Mouse (Mus musculus) olfactory bulb, adult 2 months (tissue): Measurements from ENCODE around the gene Dhrs1.

Experiments used
- CTCF ChIP-seq: fragments of 200-500 bp; IDR thresholded peaks from 2 replicates; pipeline ENCODE4 v1.5.1; 2012; ENCODE audit warnings: low read depth, mild to moderate bottlenecking, low read length, moderate library complexity; ENCODE audit not compliant: insufficient read depth
- POLR2A ChIP-seq: fragments of 200-500 bp; IDR thresholded peaks from 2 replicates; pipeline ENCODE4 v1.6.1; 2012; ENCODE audit warnings: mild to moderate bottlenecking, low read depth, low read length, moderate library complexity; ENCODE audit not compliant: insufficient read depth

GRCm38 (mm10) chr14:55716884-55717283, 28.6 kb downstream of the Dhrs1 start:
- TF ChIP-seq CTCF (no peak), POLR2A (no peak)
